Mouse (Mus musculus): ENCODE results near the gene Tnni3k. TPM values are rescaled to one million over a fixed set of nuclear protein-coding genes. Genes with fewer than 3 reads are reported as not detected.

Gene Tnni3k
- polyA plus RNA-seq (2015; fragmentation: Nextera tagmentation; extraction: Ambion mirVana), result 0.96 and 1.0 TPM in 2 replicates

DNA sequence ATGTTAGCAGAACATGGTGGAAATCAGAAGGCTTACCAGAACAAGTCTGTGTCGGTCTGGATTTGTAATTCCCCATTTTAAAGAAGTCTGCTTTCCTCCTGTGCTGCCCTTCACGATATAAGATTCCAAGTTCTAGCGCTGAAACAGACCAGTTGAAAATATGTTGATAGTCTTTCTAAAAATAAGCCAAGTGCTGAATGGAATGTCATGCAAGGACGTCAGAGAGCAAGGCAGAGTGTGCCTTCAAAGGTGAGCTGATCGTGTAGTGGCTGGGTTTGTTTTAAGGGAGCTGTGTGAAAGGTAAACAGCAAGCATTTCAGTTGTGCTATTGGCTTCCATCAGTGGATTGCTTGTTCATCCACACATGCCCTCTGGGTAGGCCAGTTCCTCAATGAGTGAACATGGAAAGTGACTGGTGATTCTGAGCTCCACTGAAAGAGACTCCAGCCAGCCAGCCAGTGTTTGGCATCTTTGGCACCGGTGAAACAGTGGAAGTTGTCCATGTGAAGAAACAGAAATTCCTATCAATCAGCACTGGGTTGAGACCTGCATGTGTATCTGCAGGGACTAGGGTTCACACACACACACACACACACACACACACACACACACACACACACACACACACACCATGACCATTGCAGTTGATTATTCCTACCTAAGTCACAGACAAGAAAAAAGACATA is at the start of gene Tnni3k:
Tnni3k (minus strand) TSS at position 177 of the 686 bp plus-strand sequence.
- no peak within 1 kb of the TSS for H3K27ac ChIP-seq
- no peak for ATAC-seq (ENCODE audit: borderline replicate concordance, extremely low read depth, low FRiP score, low TSS enrichment)
- WGBS, result 52% methylated on average over 6 of the region's 6 CpGs
- no peaks in the 10 kb centered on the region for H3K36me3 ChIP-seq
- no peaks in the 10 kb centered on the region for H3K4me1 ChIP-seq
- H3K9ac ChIP-seq, result no peak within 1 kb of the TSS
- H3K4me3 ChIP-seq, result no peak within 1 kb of the TSS
- no peak within 1 kb of the TSS for H3K4me2 ChIP-seq
- H3K27me3 ChIP-seq, result no peaks in the 10 kb centered on the region
- H3K9me3 ChIP-seq, result no peaks in the 10 kb centered on the region

DNA sequence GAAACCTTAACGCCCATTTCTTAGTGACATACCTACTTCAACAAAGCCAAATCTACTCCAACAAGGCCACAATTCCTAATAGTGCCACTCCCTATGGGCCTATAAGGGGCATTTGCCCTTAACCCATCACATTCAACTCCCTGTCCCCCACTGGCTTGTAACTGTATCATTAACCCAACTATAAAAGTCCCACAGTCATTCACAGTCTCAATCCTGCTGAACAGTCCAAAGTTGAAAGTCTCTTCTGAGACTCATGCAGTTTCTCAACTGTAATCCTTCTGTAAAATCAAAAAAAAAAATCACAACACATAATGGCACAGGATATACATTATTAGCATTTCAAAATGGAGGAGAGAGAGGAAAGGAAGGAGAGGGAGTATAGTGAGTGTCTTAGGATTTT is 44.1 kb upstream of the Tnni3k start:
- Histone ChIP-seq H3K9me3 (no peaks in the 10 kb centered on the region), H3K36me3 (no peaks in the 10 kb centered on the region), H3K4me2 (no peak overlapping the region), H3K27ac (no peak overlapping the region), H3K27me3 (no peaks in the 10 kb centered on the region), H3K4me3 (no peak overlapping the region), H3K4me1 (no peaks in the 10 kb centered on the region), H3K9ac (no peak overlapping the region)
- 65% methylated on average over 1 of the region's 1 CpGs for WGBS
- ATAC-seq (ENCODE audit: borderline replicate concordance, extremely low read depth, low FRiP score, low TSS enrichment), result no peak

DNA sequence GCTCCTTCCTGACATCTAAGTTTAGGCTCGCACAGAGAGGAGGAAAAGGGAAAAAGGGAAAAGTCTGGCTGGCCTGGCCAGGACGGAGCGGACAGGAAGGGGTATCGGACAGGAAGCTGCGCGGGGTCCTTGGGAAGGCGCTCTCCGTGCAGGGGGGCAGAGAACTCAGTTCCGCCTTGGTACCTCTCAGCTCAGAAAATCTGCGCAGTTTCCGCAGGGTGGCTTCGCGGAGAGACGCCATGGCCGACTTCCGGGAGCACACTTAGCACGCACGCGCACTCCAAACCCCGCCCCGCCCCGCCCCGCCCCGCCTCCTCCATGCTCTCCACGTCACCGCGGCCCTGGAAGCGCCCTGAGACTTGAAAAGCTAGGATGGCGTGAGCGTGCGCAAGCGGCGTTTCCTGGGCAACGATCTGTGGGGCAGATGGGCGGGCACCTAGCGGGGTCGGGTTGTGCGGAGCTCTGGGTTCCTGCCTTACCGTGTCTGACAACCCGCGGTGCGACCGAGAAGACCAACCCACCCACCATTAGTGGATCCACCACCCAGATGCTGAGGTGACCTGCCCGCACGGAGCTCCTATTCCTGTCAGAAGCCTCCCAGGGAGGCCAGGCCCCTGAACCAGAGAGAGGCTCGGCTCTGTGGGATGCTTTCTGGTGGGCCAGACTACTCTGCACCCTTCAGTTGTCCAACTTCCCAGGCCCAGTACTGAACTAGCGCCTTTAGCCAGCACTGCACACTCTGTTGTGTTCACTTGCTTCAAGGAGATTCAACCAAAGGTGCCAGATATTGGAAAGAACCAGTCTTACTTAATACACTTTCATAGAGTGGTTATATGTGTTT is 38.1 kb upstream of the Tnni3k start, which contains the start of the genes Fpgt and Lrriq3:
Fpgt (minus strand) TSS at position 288 of the 841 bp plus-strand sequence.
Lrriq3 (plus strand) TSS at position 319 of the 841 bp plus-strand sequence.
- Histone ChIP-seq H3K9ac (peak within 1 kb of the TSS; percentile 54), H3K4me2 (peak within 1 kb of the TSS; percentile 67), H3K36me3 (no peaks in the 10 kb centered on the region), H3K27me3 (no peaks in the 10 kb centered on the region), H3K27ac (peak within 1 kb of the TSS; percentile 81), H3K9me3 (no peaks in the 10 kb centered on the region), H3K4me1 (peaks cover 2% of the 10 kb centered on the region; the same call in 1 of the 2 replicates), H3K4me3 (peak within 1 kb of the TSS; percentile 70)
- WGBS, result under 1% methylated on average over 36 of the region's 47 CpGs
- peak; percentile 100 for ATAC-seq (ENCODE audit: borderline replicate concordance, extremely low read depth, low FRiP score, low TSS enrichment)

DNA sequence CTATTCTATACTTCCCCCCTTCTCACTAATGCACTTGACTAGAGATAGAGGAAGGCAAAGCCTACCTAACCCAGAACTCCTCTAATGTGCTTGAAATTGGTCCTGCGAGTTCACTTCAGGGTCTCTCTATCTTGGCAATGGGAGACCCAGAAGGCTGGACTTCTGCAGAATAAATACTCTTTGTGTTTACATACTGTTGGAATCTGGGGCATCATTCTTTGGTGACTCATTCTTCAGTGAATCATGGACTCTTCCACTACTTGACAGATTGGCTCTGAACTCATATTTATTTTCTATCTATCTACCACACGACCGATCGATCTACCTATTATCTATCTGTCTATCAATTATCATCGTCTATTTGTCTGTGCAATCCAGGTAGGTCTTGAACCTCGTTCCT is 36.9 kb upstream of the Tnni3k start:
- Histone ChIP-seq H3K36me3 (peaks cover 8% of the 10 kb centered on the region), H3K4me3 (peak overlapping the region; percentile 70)

DNA sequence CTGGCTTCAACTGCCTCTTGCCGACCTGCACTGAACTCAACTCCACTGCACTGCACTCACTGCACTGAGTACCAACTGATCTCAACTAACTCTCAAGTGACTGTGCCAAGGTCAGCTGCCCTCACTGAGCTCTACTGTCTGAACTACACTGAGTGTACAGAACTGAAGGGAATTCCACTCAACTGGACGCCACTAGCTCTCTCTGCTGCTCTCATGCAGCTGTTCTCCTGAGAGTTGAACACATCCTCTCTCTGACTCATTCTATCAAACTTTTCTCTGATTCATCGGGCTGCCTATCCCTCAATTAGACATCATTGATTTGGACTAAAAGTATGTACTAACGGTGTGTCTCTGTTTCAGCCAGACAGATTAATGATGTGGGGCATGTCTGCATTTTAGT is 22.7 kb upstream of the Tnni3k start:
- Histone ChIP-seq H3K9ac (no peak overlapping the region), H3K27ac (no peak overlapping the region), H3K4me1 (no peaks in the 10 kb centered on the region), H3K9me3 (no peaks in the 10 kb centered on the region), H3K27me3 (no peaks in the 10 kb centered on the region), H3K4me2 (no peak overlapping the region), H3K36me3 (no peaks in the 10 kb centered on the region), H3K4me3 (no peak overlapping the region)
- 69% methylated on average over 4 of the region's 4 CpGs for WGBS
- no peak for ATAC-seq (ENCODE audit: borderline replicate concordance, extremely low read depth, low FRiP score, low TSS enrichment)

More for the DNA sequence above, 36.9 kb upstream of the Tnni3k start:
- Histone ChIP-seq H3K4me1 (peaks cover 2% of the 10 kb centered on the region; the same call in 1 of the 2 replicates), H3K27me3 (no peaks in the 10 kb centered on the region), H3K27ac (no peak overlapping the region), H3K9ac (no peak overlapping the region), H3K4me2 (peak overlapping the region; percentile 67), H3K9me3 (no peaks in the 10 kb centered on the region)
- ATAC-seq (ENCODE audit: borderline replicate concordance, extremely low read depth, low FRiP score, low TSS enrichment), result no peak
- 88% methylated on average over 6 of the region's 6 CpGs for WGBS

DNA sequence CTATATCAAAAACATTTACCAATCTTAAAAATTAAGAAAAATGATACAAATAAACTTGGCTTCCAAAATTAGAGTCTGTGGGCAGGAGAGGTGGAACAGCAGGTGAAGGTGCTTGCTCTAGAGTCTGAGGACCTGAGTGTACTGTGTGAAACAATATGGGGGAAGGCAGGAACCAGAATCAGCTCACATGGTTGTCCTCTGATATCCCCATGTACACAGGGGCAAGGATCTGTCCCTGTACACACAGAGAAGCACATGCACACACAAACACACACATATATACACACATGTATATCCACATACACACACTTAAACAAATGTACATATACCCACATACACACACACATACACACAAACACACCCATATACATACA is 4.2 kb upstream of the Tnni3k start:
- no peak for ATAC-seq (ENCODE audit: borderline replicate concordance, extremely low read depth, low FRiP score, low TSS enrichment)
- Histone ChIP-seq H3K27ac (no peak overlapping the region), H3K9me3 (no peaks in the 10 kb centered on the region), H3K36me3 (no peaks in the 10 kb centered on the region), H3K9ac (no peak overlapping the region), H3K27me3 (no peaks in the 10 kb centered on the region), H3K4me3 (no peak overlapping the region), H3K4me2 (no peak overlapping the region), H3K4me1 (no peaks in the 10 kb centered on the region)

DNA sequence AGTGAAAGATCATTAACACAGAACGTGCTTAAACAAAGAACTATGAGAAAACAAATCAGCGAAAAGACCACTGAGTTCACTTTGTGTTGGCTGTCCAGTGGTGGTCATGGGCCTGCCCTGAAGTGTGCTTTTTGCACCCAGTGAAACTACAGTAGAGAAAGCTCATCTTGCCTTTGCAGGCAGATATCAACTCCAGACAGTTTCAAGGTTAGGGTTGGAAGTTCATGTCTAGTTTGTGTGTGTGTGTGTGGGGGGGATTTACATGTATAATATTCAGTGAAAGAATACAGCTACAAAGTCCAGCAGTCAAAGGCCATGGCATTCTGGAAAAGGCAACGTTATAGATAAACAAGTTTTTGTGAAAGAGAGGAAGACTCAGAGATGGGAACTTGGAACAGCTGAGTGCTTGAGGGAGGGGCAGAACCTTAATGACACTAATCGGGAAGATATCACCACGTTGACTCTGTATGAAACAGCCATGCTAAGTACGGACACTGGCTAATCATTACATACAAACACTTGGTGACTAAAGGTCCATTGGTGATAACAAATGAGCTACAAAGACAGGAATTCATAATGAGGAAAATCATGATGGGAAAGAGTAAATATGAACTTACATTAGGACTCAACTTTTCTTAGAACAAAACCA is 3.7 kb upstream of the Tnni3k start:
- Histone ChIP-seq H3K4me1 (no peaks in the 10 kb centered on the region), H3K27me3 (no peaks in the 10 kb centered on the region), H3K36me3 (no peaks in the 10 kb centered on the region), H3K9ac (no peak overlapping the region), H3K27ac (no peak overlapping the region), H3K4me3 (no peak overlapping the region), H3K4me2 (no peak overlapping the region), H3K9me3 (no peaks in the 10 kb centered on the region)
- ATAC-seq (ENCODE audit: borderline replicate concordance, extremely low read depth, low FRiP score, low TSS enrichment), result no peak
- WGBS, result 58% methylated on average over 6 of the region's 6 CpGs

DNA sequence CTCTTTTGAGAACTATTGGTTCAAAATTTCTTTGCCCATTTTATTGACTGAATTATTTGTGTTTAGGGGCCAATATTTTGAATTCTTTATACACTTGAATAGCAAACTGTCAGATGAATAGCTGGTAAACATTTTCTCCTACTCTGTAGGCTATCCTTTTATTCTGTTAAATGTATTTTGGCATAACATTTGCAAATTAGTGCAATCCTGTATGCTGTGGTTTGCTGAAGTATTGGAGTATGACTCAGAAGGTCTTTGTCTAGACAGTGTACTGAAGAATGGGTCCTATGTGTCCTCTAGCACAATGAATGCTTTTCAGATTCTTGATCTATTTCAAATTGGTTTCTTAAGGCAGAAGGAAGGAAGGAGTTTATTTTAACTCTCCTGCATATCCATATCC is 2.4 kb upstream of the Tnni3k start:
- no peak for ATAC-seq (ENCODE audit: borderline replicate concordance, extremely low read depth, low FRiP score, low TSS enrichment)
- no peaks in the 10 kb centered on the region for H3K36me3 ChIP-seq

DNA sequence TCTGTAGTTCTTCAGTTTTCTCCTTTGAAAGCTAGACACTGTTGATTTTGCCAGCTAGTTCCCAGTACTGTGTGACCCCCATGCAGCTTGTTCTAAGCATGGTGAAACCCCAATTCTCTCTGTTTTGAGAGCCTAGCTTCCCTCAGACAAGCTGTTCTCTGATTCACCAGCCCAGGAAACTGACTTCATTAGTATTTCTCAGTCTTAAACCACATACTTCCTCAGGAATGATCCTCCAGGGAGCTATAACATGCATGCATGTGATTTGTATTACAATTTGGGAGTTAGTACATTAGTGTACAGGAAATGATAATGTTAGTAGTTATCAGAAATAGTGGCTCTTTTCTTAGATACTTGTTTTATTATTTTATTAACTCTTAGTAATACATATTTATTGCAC is 1.4 kb upstream of the Tnni3k start:
- no peaks in the 10 kb centered on the region for H3K9me3 ChIP-seq
- no peaks in the 10 kb centered on the region for H3K36me3 ChIP-seq
- H3K27me3 ChIP-seq, result no peaks in the 10 kb centered on the region
- no peak overlapping the region for H3K4me2 ChIP-seq
- H3K4me1 ChIP-seq, result no peaks in the 10 kb centered on the region
- no peak overlapping the region for H3K27ac ChIP-seq
- no peak overlapping the region for H3K9ac ChIP-seq
- no peak overlapping the region for H3K4me3 ChIP-seq
- no peak for ATAC-seq (ENCODE audit: borderline replicate concordance, extremely low read depth, low FRiP score, low TSS enrichment)

More for the DNA sequence above, 2.4 kb upstream of the Tnni3k start:
- no peak overlapping the region for H3K27ac ChIP-seq
- no peak overlapping the region for H3K9ac ChIP-seq
- H3K4me1 ChIP-seq, result no peaks in the 10 kb centered on the region
- H3K4me2 ChIP-seq, result no peak overlapping the region
- H3K27me3 ChIP-seq, result no peaks in the 10 kb centered on the region
- H3K9me3 ChIP-seq, result no peaks in the 10 kb centered on the region
- H3K4me3 ChIP-seq, result no peak overlapping the region

DNA sequence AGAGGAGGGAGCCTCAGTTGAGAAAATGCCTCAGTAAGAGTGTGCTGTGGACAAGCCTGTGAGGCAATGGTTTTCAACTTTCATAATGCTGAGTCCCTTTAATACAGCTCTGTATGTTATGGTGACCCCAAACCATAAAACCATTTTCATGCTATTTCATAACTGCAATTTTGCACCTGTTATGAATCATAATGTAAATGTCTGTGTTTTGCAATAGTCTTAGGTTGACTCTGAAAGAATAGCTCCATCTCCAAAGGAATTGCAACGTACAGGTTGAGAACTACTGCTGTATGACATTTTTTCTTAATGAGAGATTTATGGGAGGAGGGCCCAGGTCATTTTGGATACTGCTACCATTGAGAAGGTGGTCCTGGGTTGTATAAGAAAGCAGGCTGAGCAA is 2.0 kb downstream of the Tnni3k start:
- no peak overlapping the region for H3K4me3 ChIP-seq
- H3K4me2 ChIP-seq, result no peak overlapping the region
- H3K9ac ChIP-seq, result no peak overlapping the region
- ATAC-seq (ENCODE audit: borderline replicate concordance, extremely low read depth, low FRiP score, low TSS enrichment), result no peak
- no peaks in the 10 kb centered on the region for H3K9me3 ChIP-seq
- 50% methylated on average over 1 of the region's 1 CpGs for WGBS
- no peaks in the 10 kb centered on the region for H3K36me3 ChIP-seq
- no peaks in the 10 kb centered on the region for H3K27me3 ChIP-seq
- H3K4me1 ChIP-seq, result no peaks in the 10 kb centered on the region
- no peak overlapping the region for H3K27ac ChIP-seq

DNA sequence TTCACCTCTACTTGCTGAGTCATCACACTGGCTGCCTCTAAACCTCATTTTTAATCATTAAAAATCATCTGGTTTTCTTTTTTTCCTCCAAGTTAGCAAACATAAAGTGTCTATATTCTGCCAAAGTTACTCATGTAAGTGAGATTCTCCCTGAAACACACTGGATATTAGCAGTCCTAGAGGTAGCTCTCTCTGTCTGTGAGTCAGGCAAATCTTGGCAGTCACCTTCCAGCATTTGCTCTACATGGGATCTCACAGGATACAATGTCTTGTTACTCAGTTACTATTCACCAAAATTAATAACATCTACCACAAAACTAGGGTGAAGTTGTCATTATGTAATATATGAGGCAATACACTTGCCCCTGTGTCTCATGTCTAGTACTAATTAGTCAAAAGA is 3.2 kb downstream of the Tnni3k start:
- Histone ChIP-seq H3K4me1 (no peaks in the 10 kb centered on the region), H3K9me3 (no peaks in the 10 kb centered on the region), H3K27ac (no peak overlapping the region), H3K4me3 (no peak overlapping the region), H3K27me3 (no peaks in the 10 kb centered on the region), H3K4me2 (no peak overlapping the region), H3K9ac (no peak overlapping the region), H3K36me3 (no peaks in the 10 kb centered on the region)
- no peak for ATAC-seq (ENCODE audit: borderline replicate concordance, extremely low read depth, low FRiP score, low TSS enrichment)
